Mouse (Mus musculus): ENCODE results near the gene H2al1a.

H2al1a gene

GRCm38 (mm10) chrX:11346756-11347155 is 47.7 kb downstream of the H2al1a start:
- DNase-seq: no peak
